In the genomic region with DNA sequence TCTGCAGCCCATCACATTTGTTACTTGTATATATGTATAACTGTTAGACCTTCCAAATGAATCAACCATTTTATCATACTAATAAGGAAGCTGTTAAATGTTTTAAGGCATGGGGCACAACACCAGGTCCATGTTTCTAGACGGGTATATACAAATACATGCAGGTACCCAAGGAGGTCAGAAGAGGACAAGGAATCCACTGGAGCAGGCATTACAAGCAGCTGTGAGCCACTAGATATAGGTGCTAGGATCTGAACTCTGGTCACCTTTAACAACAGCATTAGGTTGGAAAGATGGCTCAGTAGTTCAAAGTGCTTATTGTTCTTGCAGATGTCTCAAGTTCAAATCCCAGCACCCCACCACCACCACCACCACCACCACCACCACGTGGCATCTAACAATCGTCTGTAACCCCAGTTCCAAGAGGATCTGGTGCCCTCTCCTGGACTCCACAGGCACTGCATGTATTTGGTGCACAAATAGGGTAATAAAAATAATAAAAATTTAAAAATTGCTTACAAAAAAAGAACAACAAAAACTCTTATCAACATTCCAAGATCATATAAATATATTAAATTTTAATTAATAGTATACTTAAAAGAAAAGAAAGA, we compare ENCODE assay signal across 9 mouse cellular contexts. TPM values are rescaled to one million over a fixed set of nuclear protein-coding genes. Genes with fewer than 3 reads are reported as not detected.
DNase-seq lines count a peak whose midpoint lies in the region; ATAC-seq and TF ChIP-seq lines count a peak whose summit lies in the region.
"Had no signal": no experiment of that assay in that cellular context is flagged by ENCODE, and none has a peak within 500 bp of the region (broad histone marks: within the 10 kb centered on the region; RNA-seq: fewer than 3 reads in every experiment).

No protein-coding gene starts in this region.

- DNase-seq in ovary, postnatal 10 days (ENCODE audit: low spot score): peak; percentile 26
- no peak for DNase-seq in ovary, adult 18-20 months (ENCODE audit: low spot score)
- peak; percentile 27 for DNase-seq in hindbrain, postnatal 0 days (ENCODE audit: low spot score)
- DNase-seq in liver, embryonic 11.5 days (ENCODE audit: low spot score): peak; percentile 40
- peak; percentile 53 for DNase-seq in retina, postnatal 1 day
- peak; percentile 58 for DNase-seq in urinary bladder, postnatal 25 days (ENCODE audit: low spot score)

- no peak overlapping the region for H3K4me3 ChIP-seq in hindbrain, postnatal 0 days (ENCODE audit: low read length)
- H3K4me3 ChIP-seq in liver, embryonic 11.5 days (ENCODE audit: low read depth, low read length): no peak overlapping the region
- H3K4me3 ChIP-seq: neural tube, embryonic 13.5 days had no signal

- peak; percentile 68 for TF ChIP-seq CTCF in hindbrain, postnatal 0 days (IDR thresholded peaks at IDR 0.05; ENCODE audit: low read depth)

- H3K4me2 ChIP-seq in hindbrain, postnatal 0 days (ENCODE audit: low read depth, low read length): no peak overlapping the region
- no peak overlapping the region for H3K4me2 ChIP-seq in liver, embryonic 11.5 days
- H3K4me2 ChIP-seq: neural tube, embryonic 13.5 days had no signal

- ATAC-seq in activated CD4-positive, CD25-positive, alpha-beta regulatory T cell, adult 4 months: peak; percentile 69
- ATAC-seq in common myeloid progenitor, adult 5-6 weeks (replicated peaks; ENCODE audit: low read depth, poor library complexity, severe bottlenecking): peak; percentile 82; the same call in 1 of the 2 replicates
- no peak for ATAC-seq in hindbrain, postnatal 0 days
- no peak; the same call in 1 of the 2 replicates for ATAC-seq in liver, embryonic 11.5 days (replicated peaks; ENCODE audit: low FRiP score)

- H3K9me3 ChIP-seq in hindbrain, postnatal 0 days (ENCODE audit: low read length): no peaks in the 10 kb centered on the region
- H3K9me3 ChIP-seq in liver, embryonic 11.5 days (ENCODE audit: control insufficient read depth, low read length): peaks cover 3% of the 10 kb centered on the region; the same call in 1 of the 2 replicates

- no peak overlapping the region for H3K9ac ChIP-seq in hindbrain, postnatal 0 days (replicated peaks; ENCODE audit: low read length)
- no peak overlapping the region for H3K9ac ChIP-seq in liver, embryonic 11.5 days (ENCODE audit: low read depth, low read length)
- H3K9ac ChIP-seq: neural tube, embryonic 13.5 days had no signal

- H3K4me1 ChIP-seq in hindbrain, postnatal 0 days (ENCODE audit: insufficient read depth, low read length): no peaks in the 10 kb centered on the region
- H3K4me1 ChIP-seq in liver, embryonic 11.5 days (replicated peaks; ENCODE audit: control insufficient read depth, insufficient read depth, low read length): no peaks in the 10 kb centered on the region
- H3K4me1 ChIP-seq: neural tube, embryonic 13.5 days had no signal

- WGBS in hindbrain, postnatal 0 days: 28% methylated on average over 3 of the region's 3 CpGs
- 17% methylated on average over 3 of the region's 3 CpGs for WGBS in liver, embryonic 11.5 days

- no peaks in the 10 kb centered on the region for H3K36me3 ChIP-seq in hindbrain, postnatal 0 days (ENCODE audit: insufficient read depth, low read length)
- H3K36me3 ChIP-seq in liver, embryonic 11.5 days (ENCODE audit: control insufficient read depth, insufficient read depth, low read length): no peaks in the 10 kb centered on the region
- H3K36me3 ChIP-seq: neural tube, embryonic 13.5 days had no signal

- no peak overlapping the region for H3K27ac ChIP-seq in hindbrain, postnatal 0 days
- H3K27ac ChIP-seq in liver, embryonic 11.5 days (ENCODE audit: low read depth, low read length): no peak overlapping the region
- H3K27ac ChIP-seq: neural tube, embryonic 13.5 days had no signal

- H3K27me3 ChIP-seq in hindbrain, postnatal 0 days (ENCODE audit: insufficient read depth, low read length): no peaks in the 10 kb centered on the region
- H3K27me3 ChIP-seq in liver, embryonic 11.5 days (replicated peaks; ENCODE audit: control insufficient read depth, insufficient read depth, low read length): peaks cover 3% of the 10 kb centered on the region; the same call in 1 of the 2 replicates
- H3K27me3 ChIP-seq: neural tube, embryonic 13.5 days had no signal

RNA-seq across cellular contexts. Expression of a gene that starts 37.0 kb away (rescaled TPM):
- 10 to 100 TPM; 12.4 to 19.9 TPM for polyA plus RNA-seq in activated CD4-positive, CD25-positive, alpha-beta regulatory T cell, adult 4 months (2017; shearing (Covaris generic))
- total RNA-seq in common myeloid progenitor, adult 5-6 weeks (2017): 47.1 and 51.7 TPM in 2 replicates
- total RNA-seq in hindbrain, postnatal 0 days (2014; rRNA removed): 38.5 and 42.6 TPM in 2 replicates
- 15.7 and 16.3 TPM in 2 replicates for polyA plus RNA-seq in hindbrain, postnatal 0 days (2015; fragmentation: Nextera tagmentation; extraction: Ambion mirVana)
- polyA plus RNA-seq in liver, embryonic 11.5 days (2014; fragmentation: Nextera tagmentation; extraction: Ambion mirVana): 21.0 and 23.6 TPM in 2 replicates

RNA-seq across cellular contexts. Expression of a gene that starts 45.4 kb away (rescaled TPM):
- 10 to 100 TPM; 12.7 to 14.6 TPM for polyA plus RNA-seq in activated CD4-positive, CD25-positive, alpha-beta regulatory T cell, adult 4 months (2017; shearing (Covaris generic))
- total RNA-seq in common myeloid progenitor, adult 5-6 weeks (2017): 12.2 and 13.8 TPM in 2 replicates
- total RNA-seq in hindbrain, postnatal 0 days (2014; rRNA removed): 39.3 and 57.2 TPM in 2 replicates
- 26.1 and 28.8 TPM in 2 replicates for polyA plus RNA-seq in hindbrain, postnatal 0 days (2015; fragmentation: Nextera tagmentation; extraction: Ambion mirVana)
- 17.9 and 21.5 TPM in 2 replicates for polyA plus RNA-seq in liver, embryonic 11.5 days (2014; fragmentation: Nextera tagmentation; extraction: Ambion mirVana)

Comparison
In these comparisons a context has a peak if more than half of its experiments do, and no peak if none do; other contexts are left out.
1. ATAC-seq: peak in activated CD4-positive, CD25-positive, alpha-beta regulatory T cell, adult 4 months (single experiment) and common myeloid progenitor, adult 5-6 weeks (single experiment); none in hindbrain, postnatal 0 days (single experiment) and liver, embryonic 11.5 days (single experiment).